Mouse (Mus musculus): ENCODE data around the gene Tenm3.

GRCm38 (mm10) chr8:48635815-48636214 lies 207.9 kb downstream of the Tenm3 start:
- TF ChIP-seq CTCF (IDR thresholded peaks at IDR 0.05; ENCODE audit: control insufficient read depth, insufficient read depth, insufficient read length): no peak
- TF ChIP-seq MAX (IDR thresholded peaks at IDR 0.05): no peak
- TF ChIP-seq MYOD1 (IDR thresholded peaks at IDR 0.05; ENCODE audit: control insufficient read depth, insufficient read length, low read depth): no peak
